Mouse (Mus musculus): ENCODE measurements at regions not wholly inside any gene's neighbourhood (a gene's known extent, or its start where the extent isn't known, plus 50 kb on each side); places are given as distances from the start of the nearest gene placed in this dataset.

- no peak for TF ChIP-seq EP300 (IDR thresholded peaks at IDR 0.05; ENCODE audit: low read depth)
- no peak for TF ChIP-seq CTCF (IDR thresholded peaks at IDR 0.05; ENCODE audit: low read depth)
These were observed 63.7 kb upstream of the Actrt2 start for GRCm38 (mm10) chr4:154731345-154731744.
